Mouse (Mus musculus): ENCODE measurements around the gene Castor2.

- TF ChIP-seq CTCF (IDR thresholded peaks at IDR 0.05 in 2 of 3, conservative IDR thresholded peaks at IDR 0.05 in 1 of 3; ENCODE audit: control insufficient read depth in 1 of 3, insufficient read depth in 1 of 3, low read depth in 2 of 3, low read length in 3 of 3, poor library complexity in 1 of 3, severe bottlenecking in 1 of 3) = no peak
- no peak for TF ChIP-seq MAZ (IDR thresholded peaks at IDR 0.05; ENCODE audit: low read depth, low read length)
These were observed 6.3 kb downstream of the Castor2 start for GRCm38 (mm10) chr5:134105829-134106228.
